Mouse (Mus musculus): ENCODE measurements at regions not wholly inside any gene's neighbourhood (a gene's known extent, or its start where the extent isn't known, plus 50 kb on each side); places are given as distances from the start of the nearest gene placed in this dataset.

GRCm38 (mm10) chr14:105008331-105008730 lies 168.8 kb downstream of the Rbm26 start:
- TF ChIP-seq EP300 (IDR thresholded peaks at IDR 0.05) (no peak), CTCF (IDR thresholded peaks at IDR 0.05) (no peak)
